Mouse (Mus musculus): Measurements from ENCODE around the gene Rinl. TPM values are rescaled to one million over a fixed set of nuclear protein-coding genes. Genes with fewer than 3 reads are reported as not detected.
A peak's percentile ranks its signal among the peaks of the same experiment; 100 is the strongest.

Rinl gene
- polyA plus RNA-seq, 3 experiments from 2014 or later: 216 to 294 (median 288) TPM

DNA sequence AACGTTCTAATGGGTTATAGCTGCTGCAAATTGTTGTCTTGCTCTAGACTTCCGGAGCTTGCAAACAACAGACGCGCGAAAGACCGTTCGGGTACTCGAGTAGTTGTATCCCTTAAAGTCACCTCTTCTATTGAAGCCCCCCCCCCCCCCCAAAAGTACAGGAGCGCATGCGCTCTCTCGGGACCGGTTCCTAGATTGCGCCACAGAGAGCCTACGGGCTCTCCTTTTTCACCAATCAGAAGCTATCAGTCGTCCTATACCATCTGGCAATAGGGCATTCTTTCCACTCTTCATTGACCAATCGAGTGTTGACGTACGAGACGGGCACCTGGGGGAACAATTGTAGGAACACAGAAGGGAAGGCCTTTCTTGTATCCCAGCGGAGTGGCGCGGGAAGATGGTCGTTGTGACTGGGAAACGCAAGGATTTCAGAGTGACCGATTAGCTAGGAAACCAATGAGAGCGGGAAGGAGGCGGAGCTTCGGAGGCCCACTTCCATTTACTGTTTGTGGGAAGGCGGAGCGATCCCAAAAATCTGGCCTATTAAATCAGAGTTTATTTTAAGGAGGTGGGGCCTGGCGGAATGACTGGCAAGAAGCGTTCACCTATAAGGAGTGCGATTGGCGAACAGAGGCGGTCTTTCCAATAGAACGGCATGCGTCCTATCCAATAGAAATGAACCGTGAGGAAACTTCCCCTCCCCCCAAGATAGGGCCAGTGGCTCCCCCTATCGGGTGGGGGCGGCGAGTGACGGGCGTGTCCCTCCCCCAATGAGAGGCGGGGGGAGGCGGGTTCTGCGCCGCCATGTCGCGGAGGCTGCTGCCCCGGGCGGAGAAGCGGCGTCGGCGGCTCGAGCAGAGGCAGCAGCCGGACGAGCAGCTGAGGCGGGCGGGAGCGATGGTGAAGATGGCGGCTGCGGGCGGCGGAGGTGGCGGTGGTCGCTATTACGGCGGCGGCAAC lies 21.6 kb downstream of the Rinl start:
- ATAC-seq: peak; percentile 78

GRCm38 (mm10) chr7:28811228-28811627 lies 22.5 kb downstream of the Rinl start:
- ATAC-seq: peak; percentile 2

GRCm38 (mm10) chr7:28811640-28812275 lies 23.0 kb downstream of the Rinl start:
- ATAC-seq: no peak

- no peak for ATAC-seq
Observed at GRCm38 (mm10) chr7:28812436-28812835, 23.7 kb downstream of the Rinl start.

DNA sequence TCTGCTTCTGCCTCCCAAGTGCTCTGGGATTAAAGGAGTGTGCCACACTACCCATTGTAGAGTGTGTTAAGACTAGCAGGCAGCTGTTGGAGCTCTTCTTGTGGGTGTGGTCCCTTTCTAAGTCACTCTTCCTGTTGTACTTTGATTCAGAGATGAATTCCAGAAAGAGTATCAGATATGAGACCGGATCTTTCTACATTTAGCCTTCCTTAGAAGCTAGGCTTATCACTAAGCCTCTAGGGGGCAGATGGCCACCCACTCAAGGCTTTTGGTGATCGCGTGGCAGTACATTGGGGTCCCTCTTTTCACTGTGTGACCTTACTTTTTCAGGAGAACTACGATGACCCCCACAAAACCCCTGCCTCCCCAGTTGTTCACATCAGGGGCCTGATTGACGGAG lies 24.2 kb downstream of the Rinl start:
- ATAC-seq: no peak

DNA sequence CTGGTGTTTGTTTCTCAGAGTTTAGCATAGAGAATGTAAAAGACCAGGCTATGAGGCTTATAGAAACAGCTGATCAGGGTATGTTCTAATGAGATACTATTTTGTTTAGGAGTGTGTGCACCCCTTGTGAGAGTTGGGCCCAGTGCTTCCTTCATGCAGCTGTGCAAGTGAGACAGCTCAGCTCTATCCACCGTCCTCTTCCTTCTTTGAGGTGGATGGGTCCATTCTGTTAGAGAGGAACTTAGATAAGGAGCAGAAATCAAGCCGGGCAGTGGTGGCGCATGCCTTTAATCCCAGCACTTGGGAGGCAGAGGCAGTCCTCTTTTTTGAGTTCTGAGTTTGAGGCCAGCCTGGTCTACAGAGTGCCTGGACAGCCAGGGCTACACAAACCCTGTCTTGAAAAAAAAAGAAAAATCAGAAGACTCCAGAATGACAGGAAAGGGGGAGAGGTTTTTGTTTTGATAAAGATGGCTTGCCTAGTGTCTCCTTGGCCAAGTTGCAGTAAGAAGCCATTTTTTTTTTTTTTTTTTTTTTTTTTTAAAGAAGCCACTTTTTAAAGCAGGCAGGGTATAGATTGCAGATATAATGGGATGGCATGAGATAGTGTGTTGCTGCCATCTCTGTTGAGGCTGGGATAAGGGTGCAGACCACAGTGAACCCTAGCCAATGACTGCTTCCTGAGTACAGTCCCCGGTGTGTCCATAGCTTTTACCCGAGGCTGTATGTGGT lies 25.7 kb downstream of the Rinl start:
- ATAC-seq: no peak

GRCm38 (mm10) chr7:28815230-28815629 lies 26.5 kb downstream of the Rinl start:
- ATAC-seq: no peak

- ATAC-seq: no peak
Observed at GRCm38 (mm10) chr7:28816201-28816600, 27.4 kb downstream of the Rinl start.

DNA sequence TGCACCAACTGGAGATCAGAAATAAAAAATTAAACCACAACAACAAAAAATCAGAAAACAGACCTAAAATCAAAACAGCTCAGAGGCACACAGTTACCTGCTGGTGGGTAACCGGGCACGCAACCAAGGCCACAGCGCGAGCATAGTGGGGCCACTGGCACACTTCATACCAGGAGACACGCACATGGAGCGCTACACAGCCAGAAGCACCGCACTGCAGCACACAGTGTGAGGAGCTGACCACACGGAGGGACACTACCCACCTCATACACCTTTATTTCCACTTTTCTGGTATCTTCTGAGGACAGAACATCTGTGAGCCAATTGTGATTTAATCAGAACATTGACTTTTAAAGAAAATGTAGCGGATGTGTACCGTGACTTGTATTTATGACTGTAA lies 28.2 kb downstream of the Rinl start:
- ATAC-seq: no peak

DNA sequence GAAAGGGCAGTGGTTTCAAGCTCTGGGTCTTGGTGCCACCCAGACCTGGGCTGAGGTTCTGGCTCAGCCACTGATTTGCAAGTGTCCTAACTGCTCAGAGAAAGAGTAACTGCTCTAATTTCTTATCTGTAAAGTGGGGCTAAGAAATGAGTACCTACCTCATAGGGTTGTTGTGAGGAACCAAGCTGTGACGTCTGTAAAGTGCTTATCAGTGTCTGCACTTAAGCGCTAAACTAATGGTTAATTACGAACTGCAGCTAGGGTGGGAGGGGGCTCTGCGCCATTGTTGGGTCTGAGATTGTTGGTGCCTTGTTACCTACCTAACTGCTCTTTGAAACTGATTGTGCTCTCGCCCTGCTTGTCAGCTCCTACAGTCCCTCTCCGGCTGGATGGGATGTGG lies 28.8 kb downstream of the Rinl start:
- no peak for ATAC-seq

GRCm38 (mm10) chr7:28817957-28818356 lies 29.2 kb downstream of the Rinl start:
- no peak for ATAC-seq

- no peak for ATAC-seq
Observed at GRCm38 (mm10) chr7:28818436-28818835, 29.7 kb downstream of the Rinl start.

GRCm38 (mm10) chr7:28818861-28819452 lies 30.2 kb downstream of the Rinl start:
- no peak for ATAC-seq

DNA sequence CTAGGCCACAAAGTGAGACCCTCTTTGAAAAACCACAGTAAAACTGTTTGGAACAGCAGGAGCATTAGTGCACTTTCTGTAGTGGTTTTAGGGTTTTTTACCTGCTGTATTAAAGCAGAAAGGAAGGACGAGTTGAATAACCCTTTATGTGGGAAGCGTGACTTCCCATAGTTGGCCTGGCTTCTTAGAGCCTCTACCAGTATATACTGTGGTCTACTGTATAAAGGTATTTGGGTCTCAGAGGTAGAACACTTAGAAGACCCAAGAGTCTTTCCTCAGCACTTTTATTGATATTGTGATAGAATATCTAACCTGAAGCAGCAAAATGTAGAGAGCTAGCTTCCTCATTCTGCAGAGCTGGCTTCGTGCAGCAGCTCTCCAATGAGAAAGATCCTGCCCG lies 30.8 kb downstream of the Rinl start:
- ATAC-seq: no peak

DNA sequence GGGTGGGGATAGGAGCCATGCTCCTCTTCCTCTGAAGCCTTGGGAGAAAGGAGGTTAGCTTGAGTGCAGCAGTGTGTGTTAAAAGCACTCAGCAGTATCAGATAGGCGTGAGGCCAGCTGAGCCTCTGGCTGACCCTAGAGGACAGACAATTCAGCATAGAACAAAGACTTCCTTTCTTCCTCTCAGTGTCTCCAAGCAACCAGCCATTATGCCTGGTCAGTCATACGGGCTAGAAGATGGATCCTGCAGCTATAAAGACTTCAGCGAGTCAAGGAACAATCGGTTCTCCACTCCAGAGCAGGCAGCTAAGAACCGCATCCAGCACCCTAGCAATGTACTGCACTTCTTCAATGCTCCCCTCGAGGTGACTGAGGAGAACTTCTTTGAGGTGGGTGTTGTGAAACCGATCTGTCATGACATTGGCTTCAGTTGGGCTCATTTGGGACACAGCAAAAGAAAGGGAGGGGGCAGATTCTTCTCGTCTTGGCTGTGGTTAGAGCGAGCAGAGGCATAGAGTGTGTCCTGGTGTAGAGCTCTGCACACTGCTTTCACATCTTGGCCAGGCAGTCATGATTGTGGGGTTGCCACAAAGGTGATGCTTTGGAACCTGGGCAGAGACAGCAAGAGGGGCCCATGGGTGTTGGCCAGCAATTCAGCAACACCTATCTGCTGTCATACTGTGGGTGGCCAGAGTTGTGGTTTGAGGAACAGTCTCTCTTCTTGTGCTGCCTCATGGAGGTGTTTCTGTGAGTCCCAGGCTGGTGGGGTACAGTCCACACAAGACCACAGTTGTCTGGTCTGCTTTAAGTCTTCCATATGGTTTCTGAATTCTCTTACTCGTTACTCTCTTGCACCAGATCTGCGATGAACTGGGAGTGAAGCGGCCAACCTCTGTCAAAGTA lies 31.8 kb downstream of the Rinl start:
- ATAC-seq: peak; percentile 29

DNA sequence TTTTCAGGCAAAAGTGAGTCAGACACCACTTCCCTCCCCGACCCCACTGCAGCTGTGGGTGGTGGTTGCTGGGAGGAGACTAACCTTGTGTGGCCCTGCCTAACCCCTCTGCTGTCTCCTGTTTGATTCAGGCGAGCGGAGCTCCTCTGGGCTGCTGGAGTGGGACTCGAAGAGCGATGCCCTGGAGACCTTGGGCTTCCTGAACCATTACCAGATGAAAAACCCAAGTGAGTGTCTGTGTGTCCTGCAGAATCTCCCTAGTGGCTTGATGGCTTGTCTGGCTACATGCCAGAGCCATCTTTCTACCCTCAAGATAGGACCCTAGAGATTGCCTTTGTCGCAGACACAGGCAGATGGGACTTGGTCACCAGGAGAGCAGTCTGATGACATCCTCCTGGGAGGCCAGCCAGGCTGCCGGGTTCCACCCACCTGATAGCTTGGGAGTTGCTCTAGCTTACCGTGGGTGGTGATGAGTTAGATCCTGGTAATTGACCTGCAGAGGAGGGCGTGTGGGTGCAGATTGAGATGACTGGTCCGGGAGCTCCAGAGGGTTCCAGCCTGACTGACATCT lies 32.6 kb downstream of the Rinl start:
- ATAC-seq: peak; percentile 64

- no peak for ATAC-seq
Observed at GRCm38 (mm10) chr7:28822556-28822955, 33.8 kb downstream of the Rinl start.

DNA sequence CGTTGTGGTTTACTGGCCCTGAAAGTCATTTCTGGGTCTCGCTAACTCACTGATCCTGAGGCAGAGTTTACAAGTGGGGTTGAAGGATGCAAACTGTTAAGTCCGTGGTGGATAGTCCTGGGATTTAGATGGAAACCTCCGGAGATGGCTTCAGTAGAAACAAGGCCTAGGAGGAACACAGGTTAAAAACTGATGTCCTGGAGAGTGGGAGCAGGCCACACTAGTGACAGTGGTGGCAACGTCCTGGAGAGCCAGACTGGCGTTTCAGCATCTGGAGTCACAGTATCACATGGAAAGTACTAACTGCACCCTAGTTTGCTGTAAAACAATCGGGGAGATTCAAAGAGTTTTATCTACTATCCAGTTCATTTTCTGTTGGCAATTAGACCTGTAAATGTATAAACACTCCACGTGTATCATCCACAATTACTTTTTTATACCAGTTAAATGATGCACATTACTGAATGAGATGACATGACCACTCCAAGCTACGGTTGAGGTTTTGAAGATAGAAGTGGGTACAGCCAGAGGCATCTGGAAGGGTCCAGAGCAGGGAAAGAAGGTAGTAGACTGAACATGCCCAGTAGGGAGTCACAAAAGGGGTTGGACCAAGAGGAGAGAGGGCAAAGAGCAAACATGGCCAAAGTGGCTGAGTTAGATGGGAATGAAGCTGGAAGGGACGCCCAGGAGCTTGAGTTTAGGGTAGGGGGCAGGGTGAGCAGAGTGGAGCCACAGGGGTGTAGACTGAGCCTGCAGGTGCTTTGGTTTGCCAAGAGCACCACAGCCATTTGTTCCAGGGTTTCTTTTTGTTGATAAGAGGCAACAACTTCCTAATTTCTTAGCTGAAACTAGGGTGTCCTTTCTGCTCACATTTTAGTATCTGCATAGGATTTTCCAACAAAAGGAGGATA lies 34.5 kb downstream of the Rinl start:
- no peak for ATAC-seq

- no peak for ATAC-seq
Observed at GRCm38 (mm10) chr7:28823932-28824331, 35.2 kb downstream of the Rinl start.

All from inflammation-experienced regulatory T-cells, adult 6 months (primary cell).